Mouse (Mus musculus) adrenal gland, postnatal 14 days (tissue): Measurements from ENCODE around the gene Atp1b3. TPM values are rescaled to one million over a fixed set of nuclear protein-coding genes. Genes with fewer than 3 reads are reported as not detected.
"Not testable (repeated sequence)": the region's sequence is repeated elsewhere in the genome, so short reads cannot be mapped to it uniquely, and the experiment has no call there.

Source experiments
- DNase-seq: peaks from one replicate; pipeline ENCODE4 v3.0.0; 2021; ENCODE audit warnings: mixed read lengths
- long read RNA-seq, 2 experiments: library from polyadenylated mRNA; stranded (forward); transcript quantifications; one replicate each; pipeline ENCODE4 v2.0.0; 2021
- total RNA-seq: library from RNA; stranded (reverse); gene quantifications from 2 replicates; pipeline ENCODE4 v1.2.3, GENCODE M21; 2021

The Atp1b3 gene
- 167 and 168 TPM in 2 replicates for total RNA-seq
- long read RNA-seq, experiment 1, transcript Atp1b3-201 (7 exons, 1,994 nt): major isoform, 134 of 193 reads
- long read RNA-seq, experiment 1, partial matches to known transcripts: 7 of 193 reads
- long read RNA-seq, experiment 1, other reads (novel, unspliced or antisense): 52 of 193 reads
- long read RNA-seq, experiment 2, transcript Atp1b3-201 (7 exons, 1,994 nt): major isoform, 80 of 134 reads
- long read RNA-seq, experiment 2, partial matches to known transcripts: 0 of 134 reads
- long read RNA-seq, experiment 2, other reads (novel, unspliced or antisense): 54 of 134 reads

- DNase-seq: peak; percentile 100
Observed at GRCm38 (mm10) chr9:96364141-96364838, at the start of gene Atp1b3. Gene Atp1b3 (minus strand): TSS chr9:96364442.

GRCm38 (mm10) chr9:96412821-96413405 is 48.7 kb upstream of the Atp1b3 start:
- DNase-seq: no peak

GRCm38 (mm10) chr9:96404312-96404711 is 40.1 kb upstream of the Atp1b3 start:
- no peak for DNase-seq

GRCm38 (mm10) chr9:96399916-96400315 is 35.7 kb upstream of the Atp1b3 start:
- DNase-seq: not testable (repeated sequence)

- DNase-seq: no peak
Observed at GRCm38 (mm10) chr9:96399425-96399878, 35.2 kb upstream of the Atp1b3 start.

GRCm38 (mm10) chr9:96398614-96399013 is 34.4 kb upstream of the Atp1b3 start:
- DNase-seq: no peak

GRCm38 (mm10) chr9:96398165-96398564 is 33.9 kb upstream of the Atp1b3 start:
- DNase-seq: no peak

- DNase-seq: no peak
Observed at GRCm38 (mm10) chr9:96394910-96395690, 30.9 kb upstream of the Atp1b3 start.

GRCm38 (mm10) chr9:96393731-96394235 is 29.5 kb upstream of the Atp1b3 start:
- DNase-seq: no peak

GRCm38 (mm10) chr9:96393112-96393511 is 28.9 kb upstream of the Atp1b3 start:
- DNase-seq: no peak

- no peak for DNase-seq
Observed at GRCm38 (mm10) chr9:96391921-96392320, 27.7 kb upstream of the Atp1b3 start.

- no peak for DNase-seq
Observed at GRCm38 (mm10) chr9:96383714-96384487, 19.7 kb upstream of the Atp1b3 start.

GRCm38 (mm10) chr9:96382756-96383155 is 18.5 kb upstream of the Atp1b3 start:
- peak; percentile 24 for DNase-seq

- DNase-seq: peak; percentile 72
Observed at GRCm38 (mm10) chr9:96381393-96381792, 17.2 kb upstream of the Atp1b3 start.

GRCm38 (mm10) chr9:96379551-96379950 is 15.3 kb upstream of the Atp1b3 start:
- DNase-seq: no peak

GRCm38 (mm10) chr9:96378747-96379146 is 14.5 kb upstream of the Atp1b3 start:
- DNase-seq: no peak

- DNase-seq: no peak
Observed at GRCm38 (mm10) chr9:96377096-96377495, 12.9 kb upstream of the Atp1b3 start.

- no peak for DNase-seq
Observed at GRCm38 (mm10) chr9:96375819-96376218, 11.6 kb upstream of the Atp1b3 start.

- no peak for DNase-seq
Observed at GRCm38 (mm10) chr9:96371075-96371474, 6.8 kb upstream of the Atp1b3 start.

GRCm38 (mm10) chr9:96369654-96370384 is 5.6 kb upstream of the Atp1b3 start:
- DNase-seq: no peak
